Mouse (Mus musculus) liver, postnatal 0 days (tissue): ENCODE data around the gene Stk32b.

Source experiments
- CTCF ChIP-seq: sonication (generic); IDR thresholded peaks from 2 replicates; pipeline ENCODE4 v1.5.1; 2016; ENCODE audit warnings: antibody characterized with exemption, low read depth
- EP300 ChIP-seq: IDR thresholded peaks from 2 replicates; pipeline ENCODE4 v1.6.1; 2016; ENCODE audit warnings: antibody characterized with exemption, low read depth, mild to moderate bottlenecking

- TF ChIP-seq CTCF (no peak), EP300 (no peak)
These were observed 52.0 kb downstream of the Stk32b start for GRCm38 (mm10) chr5:37664962-37665361.
